Mouse (Mus musculus): ENCODE data around the gene Shisa4.
A peak's percentile ranks its signal among the peaks of the same experiment; 100 is the strongest.
"Not testable (repeated sequence)": the region's sequence is repeated elsewhere in the genome, so short reads cannot be mapped to it uniquely, and the experiment has no call there.

The Shisa4 gene

DNA sequence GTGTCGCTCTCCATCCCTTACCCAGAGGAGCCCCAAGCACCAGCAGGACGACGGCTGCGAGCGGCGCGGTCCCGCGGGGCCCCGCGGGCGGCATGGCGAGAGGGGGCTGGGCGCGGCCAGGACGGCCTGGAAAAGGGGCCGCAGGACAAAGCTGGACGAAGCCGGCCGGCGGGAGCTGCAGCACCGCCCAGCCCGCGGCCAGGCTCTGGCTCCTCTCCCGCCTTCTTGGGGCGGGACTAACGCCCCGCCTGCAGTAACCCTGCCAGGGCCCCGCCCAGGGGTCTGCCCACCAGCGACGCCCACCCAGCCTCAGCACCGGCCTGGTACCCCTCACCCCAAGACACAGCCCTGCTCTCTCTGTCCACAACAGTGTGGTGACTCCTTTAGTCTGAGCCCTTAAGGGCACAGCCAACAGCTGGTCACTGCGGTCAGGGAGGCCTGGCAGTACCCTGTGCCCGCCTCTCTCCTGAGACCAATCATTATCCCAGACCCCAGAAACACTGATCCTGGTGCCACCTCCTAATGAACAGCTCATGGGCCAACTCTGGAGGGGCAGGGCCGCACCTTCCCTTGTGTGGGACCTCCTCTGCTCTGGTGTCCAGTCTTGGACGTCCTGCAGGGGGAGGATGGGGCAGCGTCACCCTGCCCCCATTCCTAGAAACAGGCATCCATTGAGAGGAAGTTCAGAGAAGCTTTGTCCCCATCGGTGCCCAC, at the start of gene Shisa4:
Gene Shisa4 (minus strand): TSS at position 370 of the 714 bp plus-strand sequence.
- DNase-seq (ENCODE audit: low read depth), result peak; percentile 93

DNA sequence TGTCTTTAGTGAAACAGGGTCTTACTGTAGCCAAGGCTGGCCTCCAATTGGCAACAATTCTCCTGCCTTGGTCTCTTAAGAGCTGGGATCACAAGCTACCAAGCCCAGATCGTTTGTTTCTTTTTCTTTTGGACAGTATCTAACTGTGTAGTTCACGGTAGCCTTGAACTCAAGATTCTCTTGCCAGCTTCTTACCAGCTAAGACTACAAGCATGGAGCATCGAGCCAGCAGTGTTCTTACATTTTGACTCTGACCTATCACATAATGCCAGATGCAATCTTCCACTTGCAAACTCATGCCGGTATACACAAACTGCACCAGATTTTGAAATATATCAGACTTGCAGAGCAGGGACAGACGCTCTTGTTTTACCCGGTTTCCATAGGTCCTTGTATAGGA, 47.7 kb upstream of the Shisa4 start:
- no peak for DNase-seq (ENCODE audit: low read depth)

DNA sequence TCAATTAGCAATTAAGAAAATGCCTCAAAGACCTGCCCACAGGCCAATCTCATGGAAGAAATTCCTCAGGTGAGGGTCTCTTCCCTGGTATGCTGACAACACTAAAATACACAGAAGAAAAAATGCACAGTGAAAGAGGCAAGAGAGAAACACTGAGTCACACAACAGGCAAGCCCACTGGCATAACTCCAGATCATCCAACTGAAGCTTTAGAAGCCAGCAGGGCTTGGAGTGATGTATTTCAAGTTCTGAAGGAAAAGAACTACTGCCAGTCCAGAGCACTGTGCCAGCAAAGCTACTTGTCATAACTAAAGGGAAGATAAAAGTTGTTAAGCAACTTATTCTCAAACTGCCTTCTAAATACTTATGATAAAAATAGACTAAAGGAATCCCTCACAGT, 39.0 kb upstream of the Shisa4 start:
- peak; percentile 81 for DNase-seq (ENCODE audit: low read depth)

DNA sequence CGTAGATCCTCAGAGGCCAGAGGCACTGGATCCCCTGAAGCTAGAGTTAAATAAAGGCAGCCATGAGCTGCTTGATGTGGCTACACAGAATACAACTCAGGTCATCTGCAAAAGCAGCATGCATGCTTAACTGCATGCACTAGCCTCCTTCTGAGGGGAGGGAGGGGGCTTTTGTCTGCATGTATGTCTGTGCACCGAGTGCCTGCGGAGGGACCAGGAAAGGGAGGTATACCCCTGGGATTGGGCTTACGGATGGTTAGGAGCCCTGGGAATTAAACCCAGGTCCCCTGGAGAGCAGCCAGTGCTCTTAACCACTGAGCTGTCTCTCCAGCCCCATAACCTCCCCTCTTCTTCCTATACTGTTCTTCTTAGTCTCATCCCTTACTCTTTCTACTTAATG, 37.1 kb upstream of the Shisa4 start:
- no peak for DNase-seq (ENCODE audit: low read depth)

DNA sequence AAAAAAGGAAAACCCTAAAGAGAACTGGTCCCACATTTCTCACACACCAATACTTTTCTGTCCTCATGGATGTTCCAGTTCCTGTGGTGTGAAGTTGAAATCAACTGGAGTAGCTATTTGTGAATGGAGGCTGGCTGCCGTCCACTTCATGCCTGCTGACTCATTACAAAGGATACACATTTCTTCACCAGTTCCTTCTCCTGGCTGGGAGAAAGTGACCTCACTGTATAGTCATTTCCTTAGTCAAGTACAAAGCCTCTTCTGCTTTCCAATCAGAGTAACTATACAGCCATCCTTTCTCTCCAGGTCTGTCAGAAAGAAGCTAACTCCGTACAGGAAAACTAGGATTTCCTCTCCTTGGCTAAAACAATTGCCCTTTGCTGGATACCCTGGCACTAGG, 35.9 kb upstream of the Shisa4 start:
- peak; percentile 94 for DNase-seq (ENCODE audit: low read depth)

DNA sequence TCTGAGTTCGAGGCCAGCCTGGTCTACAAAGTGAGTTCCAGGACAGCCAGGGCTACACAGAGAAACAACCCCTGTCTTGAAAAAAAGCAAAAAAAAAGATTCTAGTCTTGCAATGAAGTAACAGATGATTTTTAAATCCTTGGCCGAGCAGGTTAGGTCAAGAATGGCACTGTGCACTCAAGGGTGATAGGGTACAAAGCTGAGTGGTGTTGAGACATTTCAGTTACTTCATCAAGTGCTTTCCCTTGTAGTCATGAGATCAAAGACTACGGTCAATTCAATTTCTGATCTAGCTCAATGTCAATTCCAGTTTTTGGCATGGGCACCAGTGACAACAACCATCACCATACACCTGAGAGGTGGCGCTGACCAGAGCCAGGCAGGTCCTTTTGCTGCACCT, 33.9 kb upstream of the Shisa4 start:
- no peak for DNase-seq (ENCODE audit: low read depth)

DNA sequence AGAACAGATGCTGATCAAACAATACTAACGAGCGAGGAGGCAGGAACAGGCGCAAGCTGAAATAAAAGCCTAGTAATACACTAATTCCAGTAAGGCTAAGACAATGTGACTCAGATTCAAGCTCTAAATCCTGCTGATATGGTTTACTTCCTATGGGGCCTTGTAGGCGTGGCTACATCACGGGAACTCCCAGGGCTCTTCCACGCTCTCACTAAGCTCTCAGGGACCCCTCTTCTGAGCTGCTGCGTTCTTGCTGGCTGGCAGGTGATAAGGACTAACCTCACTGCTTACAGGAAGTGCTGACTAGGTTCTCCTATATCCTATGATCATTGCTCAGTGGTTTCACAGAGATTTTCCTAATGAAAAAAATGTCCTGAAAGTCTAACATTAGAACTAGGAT, 30.3 kb upstream of the Shisa4 start:
- no peak for DNase-seq (ENCODE audit: low read depth)

DNA sequence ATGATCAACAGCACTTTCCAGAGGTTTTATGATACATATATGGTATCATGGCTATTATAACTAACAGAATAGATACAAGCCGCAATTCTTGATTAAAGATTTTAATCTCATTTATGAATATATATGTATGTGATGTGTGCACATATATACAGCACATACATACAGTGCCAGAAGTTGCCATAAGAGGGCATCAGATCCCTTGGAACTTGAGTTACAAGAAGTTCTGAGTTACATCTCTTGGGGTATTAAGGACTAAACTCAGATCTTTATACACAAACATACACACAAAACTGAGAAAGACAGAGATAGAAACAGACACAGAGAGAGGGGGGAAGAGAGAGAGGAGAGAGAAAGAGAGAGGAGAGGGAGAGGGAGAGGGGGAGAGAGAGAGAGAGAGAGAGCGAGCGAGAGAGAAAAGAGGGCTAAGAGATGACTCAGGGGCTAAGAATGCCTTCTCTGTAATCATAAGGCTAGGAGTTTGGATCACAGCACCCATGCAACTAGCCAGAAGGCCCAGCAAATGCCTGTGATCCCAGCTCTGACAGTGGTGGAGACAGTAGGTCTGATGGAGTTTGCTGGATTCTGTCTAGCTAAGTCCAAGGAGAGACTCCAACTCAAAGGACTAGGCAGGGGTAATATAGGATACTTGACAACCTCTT, 26.5 kb upstream of the Shisa4 start:
- DNase-seq (ENCODE audit: low read depth), result peak; percentile 64

DNA sequence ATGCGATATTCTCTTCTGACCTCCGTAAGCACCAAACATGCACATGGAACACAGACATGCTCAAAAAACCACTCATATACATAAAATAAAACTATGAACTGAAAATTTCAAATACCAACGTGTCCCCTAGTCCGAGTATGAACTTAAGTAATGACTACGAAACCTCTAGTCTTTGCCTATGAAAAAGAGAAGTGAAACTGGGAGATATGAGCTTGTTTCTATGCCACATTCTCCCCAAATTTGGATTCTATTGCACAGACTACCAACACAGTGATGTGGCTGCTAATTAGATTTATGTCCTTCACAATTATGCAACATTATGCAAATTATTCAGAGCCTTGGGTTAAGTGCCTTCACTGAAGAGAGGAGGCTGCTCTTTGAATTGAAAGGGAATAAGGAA, 24.4 kb upstream of the Shisa4 start:
- DNase-seq (ENCODE audit: low read depth), result no peak

DNA sequence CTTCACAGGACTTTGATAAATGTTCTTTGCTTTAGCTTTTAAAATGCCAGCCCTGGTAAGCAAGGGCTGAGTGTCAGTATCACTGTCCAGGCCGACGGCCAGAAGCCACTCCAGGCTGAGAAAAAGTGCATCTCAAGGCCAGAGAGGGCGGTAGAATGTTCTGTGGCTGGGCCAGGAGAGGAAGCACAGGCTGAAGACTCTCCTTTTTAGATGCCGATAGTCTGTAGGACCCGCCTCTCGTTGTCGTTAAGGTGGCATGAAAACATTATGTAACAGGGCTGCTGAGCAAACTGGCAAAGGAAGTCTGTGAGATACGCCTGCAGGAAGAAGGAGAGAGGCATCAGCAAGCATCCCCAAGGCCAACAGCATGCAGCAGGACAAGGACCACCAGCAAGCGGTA, 10.1 kb upstream of the Shisa4 start:
- DNase-seq (ENCODE audit: low read depth), result no peak

DNA sequence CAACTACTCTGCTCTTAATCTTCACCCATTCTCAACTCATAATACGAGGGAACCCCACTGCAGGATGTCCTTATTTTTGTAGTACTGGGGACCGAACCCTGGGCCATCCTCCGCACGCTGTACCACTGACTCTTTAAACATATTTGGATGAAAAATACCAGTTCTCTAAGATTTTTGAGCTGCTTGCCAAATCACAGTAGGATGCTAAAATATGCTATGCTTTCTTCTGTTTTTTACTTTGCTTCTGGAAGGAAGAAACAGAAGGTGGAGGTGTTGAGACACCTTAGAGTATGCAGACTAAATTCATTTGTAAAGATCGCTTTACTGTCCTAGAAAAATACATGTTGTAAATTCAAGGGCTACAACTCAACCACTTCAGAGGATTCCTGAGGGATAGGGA, 9.1 kb upstream of the Shisa4 start:
- no peak for DNase-seq (ENCODE audit: low read depth)

DNA sequence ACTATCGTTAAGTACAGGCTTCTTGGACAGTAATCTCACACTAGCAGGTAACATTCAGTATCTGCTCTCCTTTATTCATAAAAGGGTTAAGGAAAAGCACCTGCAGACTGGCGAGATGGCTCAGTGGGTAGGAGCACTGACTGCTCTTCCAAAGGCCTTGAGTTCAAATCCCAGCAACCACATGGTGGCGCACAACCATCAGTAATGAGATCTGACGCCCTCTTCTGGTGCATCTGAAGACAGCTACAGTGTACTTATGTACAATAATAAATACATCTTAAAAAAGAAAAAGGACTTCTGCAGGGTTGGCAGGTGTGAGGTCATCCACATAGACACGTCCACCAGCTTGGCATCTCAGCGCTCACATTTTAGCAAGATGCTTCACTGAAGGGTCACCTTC, 6.5 kb upstream of the Shisa4 start:
- DNase-seq (ENCODE audit: low read depth), result not testable (repeated sequence)

DNA sequence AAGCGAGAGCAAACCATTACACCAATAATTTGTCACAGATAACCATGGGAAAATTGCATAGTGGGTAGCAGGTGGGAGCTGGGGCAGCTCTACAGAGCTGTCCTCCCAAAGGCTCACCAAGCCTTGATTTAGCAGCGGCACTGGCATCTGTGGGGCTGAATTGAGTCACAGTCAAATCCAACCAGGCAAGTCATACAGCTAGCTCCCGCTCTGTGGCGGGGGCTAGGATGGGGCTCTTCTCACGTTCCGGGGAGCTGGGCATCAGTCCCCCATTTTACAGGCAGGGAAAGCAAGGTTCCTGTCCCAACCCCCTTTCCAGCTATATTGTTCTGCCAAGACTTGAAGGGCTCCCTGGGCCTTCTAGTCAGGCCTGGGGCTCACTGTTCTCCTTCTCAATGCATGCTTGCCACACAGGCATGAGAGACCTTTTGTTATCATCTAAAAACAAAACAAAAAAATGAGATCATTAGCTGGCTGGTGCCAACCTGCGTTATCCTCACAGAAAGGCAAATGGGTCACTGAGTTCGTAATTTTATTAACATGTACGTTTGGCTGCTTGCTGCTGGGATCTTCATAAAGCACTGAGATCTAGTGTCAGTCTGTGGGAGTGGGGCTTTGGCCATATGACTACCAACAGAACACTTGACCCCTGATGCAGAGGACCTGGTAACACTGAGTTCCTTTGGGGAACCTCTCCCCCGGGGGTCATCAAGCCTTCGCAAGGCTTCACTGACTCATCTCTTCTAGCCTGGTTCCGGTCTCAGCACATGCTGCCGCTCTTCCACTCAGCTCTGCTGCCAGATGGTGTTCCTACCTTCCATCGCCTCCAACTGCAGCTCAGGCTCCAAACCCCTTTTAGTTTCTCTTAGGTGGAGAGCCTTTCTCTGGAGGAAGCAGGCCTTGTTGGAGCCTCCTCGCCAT, 5.3 kb upstream of the Shisa4 start:
- no peak for DNase-seq (ENCODE audit: low read depth)

DNA sequence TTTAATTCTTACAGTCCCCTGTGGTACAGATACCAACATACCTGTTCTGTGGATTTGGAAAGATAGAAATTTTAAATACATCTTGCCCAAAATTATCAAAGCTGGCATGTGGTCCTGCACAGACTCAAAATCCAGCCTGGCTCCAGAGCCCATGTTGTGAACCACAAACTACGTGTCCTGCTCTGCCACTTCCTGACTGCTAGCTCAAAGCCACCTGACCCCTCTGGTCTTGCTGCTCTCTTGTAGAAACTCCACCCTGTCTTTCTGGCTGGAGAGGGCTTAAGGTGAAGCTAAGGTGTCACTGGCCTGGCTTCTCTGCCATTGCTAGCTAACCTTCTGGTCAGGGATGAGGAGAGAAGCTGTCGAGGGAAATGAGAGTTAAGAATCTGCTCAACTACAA, 4.0 kb upstream of the Shisa4 start:
- DNase-seq (ENCODE audit: low read depth), result no peak

DNA sequence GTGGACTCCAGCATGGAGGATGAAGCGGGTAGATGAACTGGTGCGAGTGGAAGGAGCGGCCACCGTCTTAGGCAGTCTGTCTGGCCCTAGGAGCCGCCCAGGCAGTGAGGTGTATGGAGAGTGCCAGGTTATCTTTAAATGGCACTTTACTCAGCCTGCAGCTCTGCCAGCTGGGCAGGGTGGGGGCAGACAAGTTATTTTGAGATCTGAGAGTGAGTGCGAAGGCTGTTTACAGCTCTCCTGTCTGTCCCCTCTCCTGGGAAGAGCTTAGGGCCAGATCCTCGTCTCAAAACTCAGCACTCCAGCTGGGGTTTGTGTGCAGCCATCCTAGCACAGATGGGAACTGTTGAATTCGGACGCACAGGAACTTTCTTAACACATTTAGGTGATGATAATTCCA, 3.5 kb upstream of the Shisa4 start:
- DNase-seq (ENCODE audit: low read depth), result no peak

DNA sequence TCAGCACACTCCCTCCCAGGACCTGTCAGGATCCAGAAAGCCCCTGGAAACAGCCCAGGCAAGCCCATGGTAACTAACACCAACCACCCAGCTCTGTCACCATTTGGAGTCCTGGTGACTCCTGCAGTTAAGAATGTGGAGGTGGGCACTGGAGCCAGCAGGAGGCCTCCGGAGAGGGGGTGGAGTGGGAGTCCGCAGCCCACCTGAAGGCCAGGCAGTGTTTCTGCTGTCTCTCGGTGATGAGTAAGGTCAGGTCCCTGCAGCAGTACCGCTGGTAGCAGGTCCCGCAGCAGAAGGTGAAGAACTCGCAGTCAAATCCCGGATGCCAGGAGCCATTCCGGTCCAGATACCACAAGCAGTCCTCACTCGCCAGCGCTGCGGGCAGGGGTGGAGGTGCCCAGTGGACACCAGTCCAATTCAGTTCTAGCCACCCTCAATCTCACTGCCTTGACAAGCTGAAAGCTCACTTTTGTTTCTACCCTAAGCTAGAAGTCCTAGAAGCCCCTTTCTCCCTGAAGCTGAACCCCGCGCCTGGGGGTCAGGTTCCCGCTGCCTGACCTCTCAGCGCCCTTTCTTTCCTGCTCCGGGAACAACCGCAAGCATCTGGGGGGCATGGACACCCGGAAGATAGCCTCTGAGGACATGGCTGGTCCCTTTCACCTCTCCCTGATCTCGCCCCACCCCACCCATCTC, 716 bp downstream of the Shisa4 start:
- peak; percentile 68 for DNase-seq (ENCODE audit: low read depth)

DNA sequence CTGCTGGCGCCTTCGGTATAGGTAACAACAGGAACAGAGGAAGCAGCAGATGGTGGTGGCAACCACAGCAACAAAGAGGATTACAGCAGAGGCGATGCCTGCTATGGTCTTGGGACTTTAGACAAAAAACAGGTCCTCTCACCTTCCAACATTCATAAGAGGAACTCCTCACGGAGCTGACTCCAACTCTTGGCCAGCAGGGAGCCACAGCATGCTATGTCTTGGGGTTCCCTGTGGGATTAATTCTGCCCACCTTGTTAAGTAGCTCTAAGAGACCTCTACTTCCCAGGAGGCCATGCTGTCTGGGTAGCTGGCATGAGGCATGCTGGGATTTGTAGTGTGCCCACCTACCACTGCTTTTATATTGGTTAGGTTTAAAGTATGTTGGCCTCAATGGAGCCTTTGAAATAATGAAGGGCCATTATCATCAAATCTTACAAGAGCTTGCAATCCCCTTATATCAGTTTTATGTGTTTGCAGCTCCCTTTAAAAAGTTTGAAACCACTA, 1.8 kb downstream of the Shisa4 start:
- DNase-seq (ENCODE audit: low read depth), result no peak

DNA sequence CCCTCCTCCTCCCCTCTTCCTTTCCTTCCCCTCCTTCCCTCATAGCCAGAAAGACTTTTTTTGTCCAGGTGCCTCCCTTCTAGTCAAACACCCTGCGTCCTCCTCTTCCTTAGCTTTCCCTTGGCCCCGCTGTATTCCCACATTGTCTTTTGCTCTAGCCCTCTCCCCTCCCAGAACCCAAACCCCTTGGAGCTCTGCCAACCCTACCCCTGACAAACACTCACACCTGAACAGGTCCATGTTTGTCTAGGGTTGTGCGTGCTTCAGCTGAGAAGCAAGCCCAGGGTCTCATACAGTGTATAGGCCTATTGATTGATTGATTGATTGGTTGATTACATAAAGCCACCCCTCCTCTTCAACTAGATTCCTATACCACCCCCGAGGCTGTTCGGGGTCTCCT, 5.6 kb downstream of the Shisa4 start:
- no peak for DNase-seq (ENCODE audit: low read depth)

DNA sequence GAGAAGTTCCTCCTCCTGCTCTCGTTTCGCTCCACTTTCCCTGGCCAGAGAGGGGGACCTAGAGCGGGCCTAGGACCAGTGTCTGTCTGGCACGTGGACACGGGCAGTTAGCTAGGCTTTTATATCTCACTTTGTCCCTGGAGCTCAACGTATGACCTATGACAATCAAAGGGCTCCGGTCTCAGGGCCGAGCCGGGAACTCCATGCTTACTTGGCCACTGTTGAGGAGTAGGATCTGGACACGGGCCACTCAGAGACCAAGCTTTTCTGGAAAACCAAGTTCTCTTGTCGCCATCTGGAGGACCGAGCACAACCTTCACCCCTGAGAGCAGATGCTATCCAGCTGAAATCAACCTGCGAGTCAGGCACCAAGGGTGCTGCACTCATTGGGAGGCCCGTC, 6.1 kb downstream of the Shisa4 start:
- DNase-seq (ENCODE audit: low read depth), result peak; percentile 88

DNA sequence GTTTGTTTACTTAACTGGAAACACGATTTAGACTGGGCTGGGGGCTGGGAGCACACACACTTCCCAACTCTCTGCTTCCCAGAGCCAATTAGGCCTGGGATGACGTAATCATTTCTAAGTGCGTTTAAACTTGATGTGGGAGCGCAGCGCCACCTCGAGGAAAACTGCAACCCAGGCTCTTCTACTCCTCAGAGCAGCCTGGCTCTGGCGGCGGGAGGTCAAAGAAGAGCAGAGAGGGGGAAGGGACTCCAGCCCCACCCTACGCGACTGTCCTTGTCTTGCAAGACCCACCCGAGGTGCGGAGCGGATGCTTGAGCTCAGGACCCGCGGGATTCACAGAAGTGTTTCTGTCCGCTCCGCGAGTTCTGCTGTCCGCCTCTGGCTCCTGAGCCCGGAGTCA, 6.8 kb downstream of the Shisa4 start:
- peak; percentile 98 for DNase-seq (ENCODE audit: low read depth)

DNA sequence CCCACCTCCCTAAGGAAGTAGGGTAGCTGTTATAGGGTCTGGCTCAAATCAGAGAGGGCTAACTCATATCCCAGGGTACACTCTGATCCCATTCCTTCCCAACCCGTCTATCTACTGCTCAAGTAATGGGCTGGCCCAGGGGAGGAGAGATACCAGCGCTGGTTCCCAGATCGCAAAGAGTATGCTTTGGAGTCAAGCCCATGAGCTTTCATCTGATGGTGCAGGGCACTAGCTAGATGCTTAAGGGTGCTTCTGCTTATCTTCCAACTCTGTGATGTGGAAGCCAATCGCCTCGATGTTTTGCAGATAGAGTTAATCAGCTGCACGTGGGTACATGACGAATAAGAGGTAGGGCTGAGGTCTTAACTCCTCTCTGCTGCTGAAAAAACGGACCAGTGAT, 7.4 kb downstream of the Shisa4 start:
- peak; percentile 56 for DNase-seq (ENCODE audit: low read depth)

DNA sequence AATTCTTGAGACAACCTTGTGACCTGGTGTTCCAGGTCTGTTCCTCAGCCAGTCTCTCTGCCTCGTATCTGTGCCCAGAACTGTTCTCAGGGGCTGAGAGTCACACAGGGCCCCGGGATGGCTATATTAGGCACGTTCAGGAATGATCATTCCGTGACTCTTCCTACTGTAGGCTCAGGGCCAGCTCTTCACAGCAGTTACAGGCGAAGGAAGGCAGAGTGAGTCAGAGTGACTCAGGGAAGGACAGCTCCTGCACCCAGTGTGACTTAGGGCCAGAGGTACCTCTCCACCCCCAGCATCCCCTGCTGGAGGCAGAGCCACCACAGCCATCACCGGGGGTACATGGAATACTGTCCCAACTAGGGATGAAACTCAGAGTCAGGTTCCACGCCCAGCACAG, 8.0 kb downstream of the Shisa4 start:
- DNase-seq (ENCODE audit: low read depth), result peak; percentile 88

Measured in NIH3T3 (cell line).